Mouse (Mus musculus) forebrain, embryonic 14.5 days (tissue): ENCODE measurements around the gene Stk11ip. TPM values are rescaled to one million over a fixed set of nuclear protein-coding genes. Genes with fewer than 3 reads are reported as not detected.

Source experiments
- ATAC-seq: fragments of 200-750 bp; cut with Nextera tagmentation; 2 replicates; pipeline ENCODE4 v1.8.0; 2017; ENCODE audit warnings: mild to moderate bottlenecking, moderate library complexity
- DNase-seq: peaks from one replicate; pipeline ENCODE4 v3.0.0-alpha.2; 2015; ENCODE audit warnings: low spot score
- H3K27ac ChIP-seq: fragments of 300-500 bp; sonication (generic); 2 replicates; pipeline ENCODE4 v1.5.1; 2014; ENCODE audit warnings: low read depth, mild to moderate bottlenecking, control low read depth, low read length, moderate library complexity
- H3K27me3 ChIP-seq: fragments of 300-500 bp; sonication (generic); replicated peaks from 2 replicates; pipeline ENCODE4 v1.6.1; 2014; ENCODE audit warnings: low read length, control low read depth, mixed read lengths; ENCODE audit not compliant: control insufficient read depth, insufficient read depth
- H3K36me3 ChIP-seq: fragments of 300-500 bp; sonication (generic); 2 replicates; pipeline ENCODE4 v1.6.1; 2014; ENCODE audit warnings: low read length, control low read depth; ENCODE audit not compliant: control insufficient read depth, insufficient read depth
- H3K4me1 ChIP-seq: fragments of 300-500 bp; sonication (generic); 2 replicates; pipeline ENCODE4 v1.6.1; 2014; ENCODE audit warnings: antibody characterized with exemption, low read length, control low read depth; ENCODE audit not compliant: control insufficient read depth, insufficient read depth
- H3K4me2 ChIP-seq: fragments of 300-500 bp; sonication (generic); 2 replicates; pipeline ENCODE4 v1.6.1; 2014; ENCODE audit warnings: mild to moderate bottlenecking, control low read depth, low read length
- H3K4me3 ChIP-seq: fragments of 300-500 bp; sonication (generic); 2 replicates; pipeline ENCODE4 v1.5.1; 2014; ENCODE audit warnings: low read depth, low read length, control low read depth
- H3K9ac ChIP-seq: fragments of 300-500 bp; sonication (generic); 2 replicates; pipeline ENCODE4 v1.6.1; 2014; ENCODE audit warnings: mild to moderate bottlenecking, low read length, control low read depth, moderate library complexity
- H3K9me3 ChIP-seq: fragments of 300-500 bp; sonication (generic); replicated peaks from 2 replicates; pipeline ENCODE4 v1.6.1; 2016; ENCODE audit warnings: low read length, control low read depth, mixed read lengths; ENCODE audit not compliant: control insufficient read depth
- WGBS: fragments of 180-500 bp; shearing (Covaris S2); extraction: QIAGEN DNeasy Blood & Tissue Kit; methylation state at CpG from one replicate; pipeline ENCODE4 v1.1.7; 2014; 5-methylcytosine and 5-hydroxymethylcytosine counted together
- polyA plus RNA-seq: library from polyadenylated mRNA; unstranded; fragments of >200 nt; fragmentation: Nextera tagmentation; extraction: Ambion mirVana; gene quantifications from 2 replicates; pipeline ENCODE4 v1.2.1, GENCODE M21; 2014

Gene Stk11ip
- polyA plus RNA-seq, 1 experiment from 2014 or later: 8.7 TPM

GRCm38 (mm10) chr1:75545965-75546956 lies 24.9 kb downstream of the Stk11ip start, which contains the start of gene Slc4a3:
Gene Slc4a3, plus strand, starts transcription at chr1:75546266.
- peak within 1 kb of the TSS; percentile 58 for H3K4me3 ChIP-seq
- no peaks in the 10 kb centered on the region for H3K27me3 ChIP-seq
- peak within 1 kb of the TSS; percentile 52; the same call in 1 of the 2 replicates for H3K27ac ChIP-seq
- no peaks in the 10 kb centered on the region for H3K9me3 ChIP-seq
- ATAC-seq (peak; percentile 90), DNase-seq (peak; percentile 74)
- WGBS: 1% methylated on average over 53 of the region's 64 CpGs
- H3K4me2 ChIP-seq: peak within 1 kb of the TSS; percentile 67
- peaks cover 16% of the 10 kb centered on the region; the same call in 1 of the 2 replicates for H3K36me3 ChIP-seq
- H3K9ac ChIP-seq: peak within 1 kb of the TSS; percentile 85
- peaks cover 10% of the 10 kb centered on the region for H3K4me1 ChIP-seq

GRCm38 (mm10) chr1:75547351-75547750 lies 26.0 kb downstream of the Stk11ip start:
- H3K4me3 ChIP-seq: peak overlapping the region; percentile 58; the same call in 1 of the 2 replicates
- 94% methylated on average over 13 of the region's 13 CpGs for WGBS
- DNase-seq (no peak), ATAC-seq (no peak)
- H3K4me2 ChIP-seq: peak overlapping the region; percentile 67; the same call in 1 of the 2 replicates
- peaks cover 10% of the 10 kb centered on the region for H3K4me1 ChIP-seq
- no peaks in the 10 kb centered on the region for H3K27me3 ChIP-seq
- H3K36me3 ChIP-seq: peaks cover 26% of the 10 kb centered on the region; the same call in 1 of the 2 replicates
- no peak overlapping the region for H3K27ac ChIP-seq
- no peaks in the 10 kb centered on the region for H3K9me3 ChIP-seq
- no peak overlapping the region for H3K9ac ChIP-seq

GRCm38 (mm10) chr1:75548083-75548482 lies 26.8 kb downstream of the Stk11ip start:
- H3K4me2 ChIP-seq: no peak overlapping the region
- peaks cover 10% of the 10 kb centered on the region for H3K4me1 ChIP-seq
- H3K36me3 ChIP-seq: peaks cover 31% of the 10 kb centered on the region
- no peaks in the 10 kb centered on the region for H3K27me3 ChIP-seq
- no peak overlapping the region for H3K27ac ChIP-seq
- ATAC-seq (no peak), DNase-seq (no peak)
- WGBS: 93% methylated on average over 3 of the region's 3 CpGs
- no peak overlapping the region for H3K4me3 ChIP-seq
- H3K9me3 ChIP-seq: no peaks in the 10 kb centered on the region
- no peak overlapping the region for H3K9ac ChIP-seq

- Histone ChIP-seq H3K9me3 (no peaks in the 10 kb centered on the region), H3K36me3 (peaks cover 37% of the 10 kb centered on the region), H3K4me1 (peaks cover 10% of the 10 kb centered on the region), H3K9ac (no peak overlapping the region), H3K27ac (no peak overlapping the region), H3K4me3 (no peak overlapping the region), H3K4me2 (no peak overlapping the region), H3K27me3 (no peaks in the 10 kb centered on the region)
- ATAC-seq (no peak), DNase-seq (no peak)
- WGBS: 94% methylated on average over 17 of the region's 17 CpGs
These were observed 27.5 kb downstream of the Stk11ip start for GRCm38 (mm10) chr1:75548871-75549270.

GRCm38 (mm10) chr1:75549289-75550279 lies 28.3 kb downstream of the Stk11ip start:
- no peak overlapping the region for H3K27ac ChIP-seq
- whole genome bisulfite sequencing: 88% methylated on average over 17 of the region's 17 CpGs
- ATAC-seq: no peak
- no peak for DNase-seq
- H3K4me1 ChIP-seq: peaks cover 10% of the 10 kb centered on the region
- H3K27me3 ChIP-seq: no peaks in the 10 kb centered on the region
- H3K9ac ChIP-seq: no peak overlapping the region
- H3K36me3 ChIP-seq: peaks cover 44% of the 10 kb centered on the region
- H3K9me3 ChIP-seq: no peaks in the 10 kb centered on the region
- H3K4me2 ChIP-seq: no peak overlapping the region
- H3K4me3 ChIP-seq: no peak overlapping the region

GRCm38 (mm10) chr1:75550586-75550985 lies 29.3 kb downstream of the Stk11ip start:
- H3K27ac ChIP-seq: no peak overlapping the region
- 83% methylated on average over 15 of the region's 15 CpGs for WGBS

GRCm38 (mm10) chr1:75555680-75556079 lies 34.4 kb downstream of the Stk11ip start:
- no peak for DNase-seq
- Histone ChIP-seq H3K4me1 (peaks cover 5% of the 10 kb centered on the region), H3K4me3 (no peak overlapping the region), H3K27me3 (no peaks in the 10 kb centered on the region), H3K9me3 (no peaks in the 10 kb centered on the region), H3K9ac (no peak overlapping the region), H3K4me2 (no peak overlapping the region), H3K36me3 (peaks cover 63% of the 10 kb centered on the region), H3K27ac (no peak overlapping the region)
- no peak for ATAC-seq
- 87% methylated on average over 7 of the region's 7 CpGs for WGBS

More at GRCm38 (mm10) chr1:75550586-75550985, 29.3 kb downstream of the Stk11ip start:
- no peak overlapping the region for H3K9ac ChIP-seq
- peaks cover 10% of the 10 kb centered on the region for H3K4me1 ChIP-seq
- ATAC-seq (no peak), DNase-seq (no peak)
- H3K36me3 ChIP-seq: peaks cover 54% of the 10 kb centered on the region
- H3K9me3 ChIP-seq: no peaks in the 10 kb centered on the region
- H3K4me3 ChIP-seq: no peak overlapping the region
- no peaks in the 10 kb centered on the region for H3K27me3 ChIP-seq
- H3K4me2 ChIP-seq: no peak overlapping the region

GRCm38 (mm10) chr1:75556143-75556781 lies 34.9 kb downstream of the Stk11ip start:
- Histone ChIP-seq H3K27ac (no peak overlapping the region), H3K9ac (no peak overlapping the region), H3K4me3 (no peak overlapping the region), H3K27me3 (no peaks in the 10 kb centered on the region), H3K4me1 (peaks cover 7% of the 10 kb centered on the region), H3K9me3 (no peaks in the 10 kb centered on the region), H3K4me2 (no peak overlapping the region), H3K36me3 (peaks cover 58% of the 10 kb centered on the region)
- ATAC-seq: no peak
- DNase-seq: no peak
- WGBS: 85% methylated on average over 9 of the region's 9 CpGs
